Mouse (Mus musculus) liver, embryonic 12.5 days (tissue): ENCODE measurements at regions not wholly inside any gene's neighbourhood (a gene's known extent, or its start where the extent isn't known, plus 50 kb on each side); places are given as distances from the start of the nearest gene placed in this dataset.

Experiments
- ATAC-seq: fragments of 200-750 bp; cut with Nextera tagmentation; 2 replicates; pipeline ENCODE4 v1.8.0; 2017; ENCODE audit warnings: moderate number of reproducible peaks, mild to moderate bottlenecking, moderate library complexity
- H3K27ac ChIP-seq: fragments of 300-500 bp; sonication (generic); 2 replicates; pipeline ENCODE4 v1.5.1; 2016; ENCODE audit warnings: mild to moderate bottlenecking
- H3K27me3 ChIP-seq: fragments of 300-500 bp; sonication (generic); replicated peaks from 2 replicates; pipeline ENCODE4 v1.6.1; 2016; ENCODE audit warnings: mild to moderate bottlenecking, moderate library complexity
- H3K36me3 ChIP-seq: fragments of 300-500 bp; sonication (generic); 2 replicates; pipeline ENCODE4 v1.6.1; 2016; ENCODE audit warnings: mild to moderate bottlenecking, moderate library complexity
- H3K4me1 ChIP-seq: fragments of 300-500 bp; sonication (generic); 2 replicates; pipeline ENCODE4 v1.6.1; 2016
- H3K4me2 ChIP-seq: fragments of 300-500 bp; sonication (generic); 2 replicates; pipeline ENCODE4 v1.6.1; 2016; ENCODE audit warnings: mild to moderate bottlenecking, moderate library complexity
- H3K4me3 ChIP-seq: fragments of 300-500 bp; sonication (generic); 2 replicates; pipeline ENCODE4 v1.5.1; 2016; ENCODE audit warnings: mild to moderate bottlenecking, moderate library complexity
- H3K9ac ChIP-seq: fragments of 300-500 bp; sonication (generic); 2 replicates; pipeline ENCODE4 v1.6.1; 2016; ENCODE audit warnings: mild to moderate bottlenecking, moderate library complexity
- H3K9me3 ChIP-seq: fragments of 300-500 bp; sonication (generic); replicated peaks from 2 replicates; pipeline ENCODE4 v1.6.1; 2016; ENCODE audit warnings: mild to moderate bottlenecking, moderate library complexity
- WGBS: fragments of 180-500 bp; shearing (Covaris S2); methylation state at CpG from one replicate; pipeline ENCODE4 v1.1.7; 2016; ENCODE audit not compliant: insufficient replicate concordance; 5-methylcytosine and 5-hydroxymethylcytosine counted together

DNA sequence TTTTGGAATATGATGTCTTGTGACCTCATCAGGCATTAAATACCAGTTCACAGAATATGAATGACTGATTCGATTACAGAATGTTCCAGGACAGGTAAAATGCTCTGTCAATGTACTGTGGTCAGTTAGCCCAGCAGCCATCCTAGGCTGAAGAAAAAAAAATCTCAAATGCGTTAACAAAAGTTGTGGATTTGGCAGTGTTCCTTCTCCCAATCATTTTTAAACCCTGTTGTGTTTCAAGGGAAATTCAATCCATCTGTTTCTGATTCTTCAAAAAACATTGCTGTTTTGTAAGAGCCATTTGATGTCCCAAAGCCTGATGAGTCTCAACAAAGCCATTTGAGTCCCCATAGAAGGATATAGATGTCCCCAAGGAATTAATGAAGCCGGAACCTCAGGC, 280.7 kb upstream of the Paip1 start:
- no peaks in the 10 kb centered on the region for H3K4me1 ChIP-seq
- no peaks in the 10 kb centered on the region for H3K9me3 ChIP-seq
- no peak overlapping the region for H3K4me3 ChIP-seq
- H3K36me3 ChIP-seq: no peaks in the 10 kb centered on the region
- no peak for ATAC-seq
- no peak overlapping the region for H3K4me2 ChIP-seq
- 72% methylated on average over 3 of the region's 3 CpGs for WGBS
- H3K27me3 ChIP-seq: no peaks in the 10 kb centered on the region
- no peak overlapping the region for H3K27ac ChIP-seq
- H3K9ac ChIP-seq: no peak overlapping the region

GRCm38 (mm10) chr13:119149141-119149540, 279.3 kb upstream of the Paip1 start:
- H3K4me1 ChIP-seq: no peaks in the 10 kb centered on the region
- H3K4me3 ChIP-seq: no peak overlapping the region
- H3K4me2 ChIP-seq: no peak overlapping the region
- ATAC-seq: no peak; the same call in 1 of the 2 replicates
- H3K9me3 ChIP-seq: no peaks in the 10 kb centered on the region
- H3K36me3 ChIP-seq: no peaks in the 10 kb centered on the region
- no peak overlapping the region for H3K27ac ChIP-seq
- H3K9ac ChIP-seq: no peak overlapping the region
- 67% methylated on average over 4 of the region's 4 CpGs for WGBS
- H3K27me3 ChIP-seq: no peaks in the 10 kb centered on the region

DNA sequence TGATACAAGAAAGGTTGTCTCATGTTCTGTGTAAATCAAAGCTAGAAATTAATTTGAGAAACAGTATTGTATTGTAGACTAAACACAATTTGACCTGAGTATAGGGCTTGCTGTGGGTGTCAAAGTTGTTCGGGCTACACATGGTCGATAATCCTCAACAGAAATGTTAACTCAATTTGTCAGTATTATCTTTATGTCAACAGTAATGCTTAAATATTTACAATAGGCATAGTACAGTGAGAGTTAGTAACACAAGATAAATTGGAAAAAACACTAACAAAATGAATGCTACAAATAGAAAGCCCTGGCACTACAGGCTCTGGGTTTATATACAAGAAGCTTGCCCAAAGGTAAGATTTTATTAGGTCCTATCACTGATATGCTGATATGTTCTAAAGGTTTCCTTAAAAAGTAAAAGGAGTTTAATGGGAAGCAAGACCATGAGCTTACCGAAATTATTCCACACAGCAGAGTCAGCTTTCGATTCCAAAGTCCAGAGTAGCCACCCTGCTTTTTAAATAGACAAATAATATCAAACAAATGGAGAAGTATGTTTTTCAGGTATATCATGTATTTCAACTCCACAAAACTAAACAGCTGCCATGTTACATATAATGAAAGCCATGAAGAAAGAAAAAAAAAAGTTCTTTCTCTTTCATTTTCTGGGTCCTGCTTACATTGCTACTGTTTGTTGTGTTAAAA, 277.4 kb upstream of the Paip1 start:
- Histone ChIP-seq H3K9ac (no peak overlapping the region), H3K27me3 (no peaks in the 10 kb centered on the region), H3K4me1 (no peaks in the 10 kb centered on the region), H3K27ac (no peak overlapping the region), H3K4me3 (no peak overlapping the region), H3K36me3 (no peaks in the 10 kb centered on the region), H3K9me3 (no peaks in the 10 kb centered on the region), H3K4me2 (no peak overlapping the region)
- ATAC-seq: no peak
- WGBS: 70% methylated on average over 4 of the region's 4 CpGs

DNA sequence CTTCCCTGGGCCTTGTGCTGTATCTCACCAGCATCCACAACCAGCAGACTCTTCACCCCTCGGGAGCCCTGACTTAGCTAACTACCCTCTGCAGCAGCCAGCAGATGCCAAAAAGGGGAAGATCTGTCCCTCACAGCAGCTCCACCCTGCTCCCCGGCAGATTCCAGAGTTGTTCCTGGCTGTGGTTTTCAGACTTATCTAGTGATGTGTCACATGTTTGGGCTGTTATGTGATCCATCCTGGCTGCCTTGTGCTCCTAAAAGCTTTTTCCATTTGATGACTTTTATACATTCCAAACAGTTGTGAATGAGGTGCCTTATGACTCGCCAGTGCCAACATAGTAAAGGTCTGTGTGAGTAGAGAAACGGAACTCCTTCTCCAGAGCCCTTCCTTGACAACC, 250.6 kb upstream of the Paip1 start:
- Histone ChIP-seq H3K27ac (no peak overlapping the region), H3K27me3 (no peaks in the 10 kb centered on the region), H3K4me3 (no peak overlapping the region), H3K4me2 (no peak overlapping the region), H3K9ac (no peak overlapping the region), H3K9me3 (no peaks in the 10 kb centered on the region), H3K4me1 (no peaks in the 10 kb centered on the region), H3K36me3 (no peaks in the 10 kb centered on the region)
- no peak for ATAC-seq
- 31% methylated on average over 4 of the region's 4 CpGs for WGBS

DNA sequence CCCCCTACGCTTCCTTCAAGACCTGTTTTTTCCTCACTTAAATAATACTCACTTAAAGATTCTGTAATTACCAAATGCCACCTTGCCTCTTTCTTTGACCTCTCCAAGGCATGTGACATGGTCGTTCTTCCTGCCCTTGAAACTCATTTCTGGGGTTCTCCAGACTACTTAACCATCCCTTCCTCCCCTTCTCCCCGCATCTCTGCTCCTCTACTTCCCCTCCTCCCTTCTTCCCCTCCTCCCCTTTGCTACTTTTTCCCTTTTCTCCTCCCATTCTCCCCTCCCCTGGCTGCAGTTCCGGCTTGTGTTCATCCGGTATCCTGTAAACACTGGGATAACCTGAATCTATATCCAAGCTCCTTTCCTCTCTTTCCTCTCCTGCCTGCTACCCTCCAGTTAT, 250.2 kb upstream of the Paip1 start:
- H3K36me3 ChIP-seq: no peaks in the 10 kb centered on the region
- H3K9me3 ChIP-seq: no peaks in the 10 kb centered on the region
- no peaks in the 10 kb centered on the region for H3K27me3 ChIP-seq
- H3K4me1 ChIP-seq: no peaks in the 10 kb centered on the region
- H3K9ac ChIP-seq: no peak overlapping the region
- ATAC-seq: no peak
- H3K4me3 ChIP-seq: no peak overlapping the region
- 66% methylated on average over 5 of the region's 5 CpGs for WGBS
- H3K4me2 ChIP-seq: no peak overlapping the region
- H3K27ac ChIP-seq: no peak overlapping the region

DNA sequence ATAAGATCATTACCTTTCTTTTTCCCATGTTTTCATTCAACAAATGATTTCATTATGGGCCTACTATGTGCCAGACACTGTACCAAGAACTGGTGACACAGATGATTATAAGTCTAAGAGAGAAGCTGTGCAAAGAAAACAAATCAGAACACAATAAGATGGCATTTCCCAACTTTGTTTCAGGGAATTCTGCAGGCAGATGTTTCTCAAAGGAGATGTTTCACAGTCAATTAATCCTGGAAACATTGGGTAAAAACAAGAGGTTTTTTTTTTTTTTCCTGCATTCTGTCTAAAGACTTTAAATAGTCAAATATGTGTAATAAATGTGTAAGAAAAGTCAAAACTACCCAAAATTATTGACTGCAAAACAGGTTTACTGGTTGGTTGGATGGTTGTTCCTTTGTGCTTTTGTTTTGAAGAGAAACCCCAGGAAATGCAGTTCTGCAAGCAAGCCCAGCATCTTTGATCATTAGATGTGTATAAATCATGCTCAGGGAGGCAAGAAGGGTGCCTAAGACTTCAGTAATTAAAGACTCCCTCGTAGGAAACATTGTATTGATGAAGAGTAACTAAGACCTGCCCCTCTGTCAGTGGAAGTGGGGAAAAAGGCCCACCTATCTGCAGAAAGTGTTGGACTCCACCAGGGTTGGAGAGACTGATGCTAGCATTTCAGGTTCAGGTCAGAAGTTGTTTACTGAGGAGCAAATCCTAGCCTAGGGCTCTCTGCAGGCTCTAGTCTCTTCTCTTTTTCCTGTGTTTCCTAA, 249.1 kb upstream of the Paip1 start:
- Histone ChIP-seq H3K9ac (no peak overlapping the region), H3K9me3 (no peaks in the 10 kb centered on the region), H3K27ac (no peak overlapping the region), H3K27me3 (no peaks in the 10 kb centered on the region), H3K4me3 (no peak overlapping the region), H3K36me3 (no peaks in the 10 kb centered on the region), H3K4me2 (no peak overlapping the region), H3K4me1 (no peaks in the 10 kb centered on the region)
- WGBS: 13% methylated on average over 1 of the region's 1 CpGs
- no peak for ATAC-seq

- no peaks in the 10 kb centered on the region for H3K27me3 ChIP-seq
- ATAC-seq: peak; percentile 58
- no peak overlapping the region for H3K27ac ChIP-seq
- H3K4me1 ChIP-seq: no peaks in the 10 kb centered on the region
- H3K36me3 ChIP-seq: no peaks in the 10 kb centered on the region
- no peak overlapping the region for H3K4me3 ChIP-seq
- no peaks in the 10 kb centered on the region for H3K9me3 ChIP-seq
- no peak overlapping the region for H3K9ac ChIP-seq
- no peak overlapping the region for H3K4me2 ChIP-seq
- WGBS: 86% methylated on average over 6 of the region's 6 CpGs
These were observed 244.0 kb upstream of the Paip1 start for GRCm38 (mm10) chr13:119184322-119184877.

- Histone ChIP-seq H3K9me3 (no peaks in the 10 kb centered on the region), H3K27me3 (no peaks in the 10 kb centered on the region), H3K4me2 (no peak overlapping the region), H3K9ac (no peak overlapping the region), H3K4me3 (no peak overlapping the region), H3K36me3 (no peaks in the 10 kb centered on the region), H3K4me1 (no peaks in the 10 kb centered on the region), H3K27ac (no peak overlapping the region)
- 91% methylated on average over 5 of the region's 5 CpGs for WGBS
- peak; percentile 21; the same call in 1 of the 2 replicates for ATAC-seq
These were observed 242.7 kb upstream of the Paip1 start for GRCm38 (mm10) chr13:119185567-119186143.

DNA sequence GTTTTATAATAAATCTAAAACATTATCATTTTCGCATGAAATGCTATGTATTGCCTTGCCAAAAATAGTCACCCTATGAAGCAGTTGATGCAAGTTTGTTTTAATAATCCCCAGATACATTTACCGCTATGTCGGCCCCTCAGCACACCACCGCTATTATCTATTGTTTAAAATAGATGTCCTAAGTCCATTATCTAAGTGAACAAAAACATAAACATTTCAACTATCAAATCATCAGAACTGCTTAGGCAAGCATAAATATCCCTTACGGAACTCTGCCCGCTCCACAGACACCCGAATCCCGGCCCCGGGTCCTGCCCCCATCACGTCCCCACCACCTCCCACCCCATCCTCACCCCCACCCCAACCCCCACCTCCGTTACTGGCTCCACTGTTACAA, 196.8 kb upstream of the Paip1 start:
- H3K4me1 ChIP-seq: peaks cover 32% of the 10 kb centered on the region
- H3K27ac ChIP-seq: peak overlapping the region; percentile 92
- no peak for ATAC-seq
- H3K27me3 ChIP-seq: no peaks in the 10 kb centered on the region
- no peak overlapping the region for H3K4me3 ChIP-seq
- H3K9ac ChIP-seq: no peak overlapping the region
- H3K36me3 ChIP-seq: no peaks in the 10 kb centered on the region
- peak overlapping the region; percentile 59 for H3K4me2 ChIP-seq
- 77% methylated on average over 11 of the region's 11 CpGs for WGBS
- H3K9me3 ChIP-seq: no peaks in the 10 kb centered on the region

- peak; percentile 98 for ATAC-seq
- H3K27me3 ChIP-seq: no peaks in the 10 kb centered on the region
- 23% methylated on average over 8 of the region's 8 CpGs for WGBS
- H3K27ac ChIP-seq: peak overlapping the region; percentile 92
- peak overlapping the region; percentile 40 for H3K9ac ChIP-seq
- peak overlapping the region; percentile 59 for H3K4me2 ChIP-seq
- peaks cover 32% of the 10 kb centered on the region for H3K4me1 ChIP-seq
- H3K36me3 ChIP-seq: no peaks in the 10 kb centered on the region
- H3K4me3 ChIP-seq: no peak overlapping the region
- H3K9me3 ChIP-seq: no peaks in the 10 kb centered on the region
These were observed 196.0 kb upstream of the Paip1 start for GRCm38 (mm10) chr13:119232100-119233029.

DNA sequence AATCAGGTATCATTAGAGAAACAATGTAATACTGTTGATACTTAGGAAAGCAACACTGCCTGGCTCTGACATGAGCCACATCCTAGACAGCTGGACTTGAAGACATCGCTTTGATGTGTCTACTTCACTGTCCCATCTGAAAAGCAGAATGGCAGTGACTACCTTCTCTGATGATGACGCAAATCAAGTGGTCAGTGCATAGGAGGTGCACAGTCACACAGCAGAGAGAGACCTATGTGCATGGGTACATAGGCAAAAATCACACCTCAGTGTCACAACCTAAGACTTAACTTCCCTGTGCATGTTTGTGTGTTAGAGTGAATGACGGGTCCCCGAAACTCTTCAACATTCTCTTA, 195.4 kb upstream of the Paip1 start:
- peak overlapping the region; percentile 40; the same call in 1 of the 2 replicates for H3K9ac ChIP-seq
- 80% methylated on average over 4 of the region's 4 CpGs for WGBS
- peak overlapping the region; percentile 59; the same call in 1 of the 2 replicates for H3K4me2 ChIP-seq
- H3K27me3 ChIP-seq: no peaks in the 10 kb centered on the region
- H3K4me1 ChIP-seq: peaks cover 32% of the 10 kb centered on the region
- H3K4me3 ChIP-seq: no peak overlapping the region
- peak overlapping the region; percentile 92 for H3K27ac ChIP-seq
- no peaks in the 10 kb centered on the region for H3K9me3 ChIP-seq
- ATAC-seq: peak; percentile 33; the same call in 1 of the 2 replicates
- no peaks in the 10 kb centered on the region for H3K36me3 ChIP-seq
